Mouse (Mus musculus): ENCODE results near the gene Fbf1. TPM values are rescaled to one million over a fixed set of nuclear protein-coding genes. Genes with fewer than 3 reads are reported as not detected.

Gene Fbf1
- polyA plus RNA-seq, 1 experiment = 46.9 TPM

DNA sequence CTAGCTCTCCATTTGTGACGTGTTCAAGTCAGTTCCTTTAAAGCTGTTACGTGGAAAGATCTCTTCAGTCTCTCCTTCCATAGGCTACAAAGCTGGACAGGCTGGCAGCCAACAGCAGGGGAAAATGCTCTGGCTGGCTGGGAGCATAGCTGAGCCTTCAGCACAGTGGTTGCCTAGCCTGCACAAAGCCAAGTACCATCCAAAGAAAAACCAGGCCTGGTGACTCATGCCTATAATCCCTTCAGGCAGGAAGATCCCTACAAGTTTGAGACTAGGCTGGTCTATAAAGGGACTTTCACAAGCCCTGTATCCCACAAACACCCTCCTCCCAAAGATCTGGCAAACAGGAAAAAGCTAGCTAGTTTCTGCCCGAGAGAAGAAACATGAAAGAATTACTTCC, 17.9 kb upstream of the Fbf1 start:
- Histone ChIP-seq H3K79me2 (ENCODE audit: control insufficient read depth, insufficient read depth) (peaks cover 41% of the 10 kb centered on the region), H3K27me3 (ENCODE audit: control insufficient read depth, insufficient read depth, insufficient read length) (no peaks in the 10 kb centered on the region), H3K36me3 (ENCODE audit: control insufficient read depth, insufficient read depth) (peaks cover 55% of the 10 kb centered on the region), H3K4me3 (ENCODE audit: insufficient read depth, poor library complexity, severe bottlenecking) (no peak overlapping the region), H3K79me3 (ENCODE audit: low read depth) (peaks cover 10% of the 10 kb centered on the region), H3ac (ENCODE audit: control insufficient read depth, insufficient read length, low read depth) (no peak overlapping the region)
- TF ChIP-seq FOSL1 (IDR thresholded peaks at IDR 0.05; ENCODE audit: insufficient read depth, low read length, poor library complexity, severe bottlenecking) = no peak
- no peak for TF ChIP-seq MAX (IDR thresholded peaks at IDR 0.05)
- no peak for TF ChIP-seq USF1 (IDR thresholded peaks at IDR 0.05; ENCODE audit: low read depth)
- no peak for TF ChIP-seq CEBPB (IDR thresholded peaks at IDR 0.05; ENCODE audit: low read depth)
- no peak for TF ChIP-seq MYOD1 (IDR thresholded peaks at IDR 0.05; ENCODE audit: control insufficient read depth, insufficient read length, low read depth)

GRCm38 (mm10) chr11:116178411-116179121, 10.6 kb upstream of the Fbf1 start:
- no peaks in the 10 kb centered on the region for H3K27me3 ChIP-seq (ENCODE audit: control insufficient read depth, insufficient read depth, insufficient read length)
- peaks cover 65% of the 10 kb centered on the region for H3K36me3 ChIP-seq (ENCODE audit: control insufficient read depth, insufficient read depth)
- peaks cover 8% of the 10 kb centered on the region for H3K79me2 ChIP-seq (ENCODE audit: control insufficient read depth, insufficient read depth)
- no peak overlapping the region for H3ac ChIP-seq (ENCODE audit: control insufficient read depth, insufficient read length, low read depth)
- H3K4me3 ChIP-seq (ENCODE audit: insufficient read depth, poor library complexity, severe bottlenecking) = no peak overlapping the region
- H3K79me3 ChIP-seq (ENCODE audit: low read depth) = no peaks in the 10 kb centered on the region
- TF ChIP-seq MAX (IDR thresholded peaks at IDR 0.05) (no peak), MYOG (IDR thresholded peaks at IDR 0.05; ENCODE audit: control insufficient read depth, extremely low read depth, insufficient read length) (no peak), MYOD1 (IDR thresholded peaks at IDR 0.05; ENCODE audit: control insufficient read depth, insufficient read length, low read depth) (no peak)

DNA sequence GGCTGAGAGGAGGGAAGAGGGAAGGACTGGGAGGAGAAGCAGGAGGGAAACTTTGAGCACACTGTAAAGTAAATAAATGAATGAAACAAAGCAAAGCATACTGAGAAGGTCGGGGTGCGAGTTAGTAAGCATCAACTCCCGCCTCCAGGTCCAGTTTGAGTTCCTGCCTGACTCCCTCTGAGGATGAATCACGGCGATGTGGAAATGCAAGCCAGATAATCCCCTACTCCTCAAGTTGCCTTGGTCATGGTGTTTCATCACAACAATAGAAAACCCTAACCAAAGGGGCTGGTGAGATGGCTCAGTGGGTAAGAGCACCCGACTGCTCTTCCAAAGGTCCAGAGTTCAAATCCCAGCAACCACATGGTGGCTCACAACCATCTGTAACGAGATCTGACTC, 8.0 kb upstream of the Fbf1 start:
- TF ChIP-seq CTCF (IDR thresholded peaks at IDR 0.05; ENCODE audit: control insufficient read depth, insufficient read depth, insufficient read length) (no peak), MAX (IDR thresholded peaks at IDR 0.05) (no peak), MYOD1 (IDR thresholded peaks at IDR 0.05; ENCODE audit: control insufficient read depth, insufficient read length, low read depth) (no peak), CEBPB (IDR thresholded peaks at IDR 0.05; ENCODE audit: low read depth) (no peak)
- H3K27me3 ChIP-seq (ENCODE audit: control insufficient read depth, insufficient read depth, insufficient read length) = no peaks in the 10 kb centered on the region

GRCm38 (mm10) chr11:116174775-116175448, 6.9 kb upstream of the Fbf1 start:
- no peaks in the 10 kb centered on the region for H3K79me3 ChIP-seq (ENCODE audit: low read depth)
- H3K79me2 ChIP-seq (ENCODE audit: control insufficient read depth, insufficient read depth) = no peaks in the 10 kb centered on the region
- TF ChIP-seq CEBPB (IDR thresholded peaks at IDR 0.05; ENCODE audit: low read depth) (no peak), MYOD1 (IDR thresholded peaks at IDR 0.05; ENCODE audit: control insufficient read depth, insufficient read length, low read depth) (no peak), FOSL1 (IDR thresholded peaks at IDR 0.05; ENCODE audit: insufficient read depth, low read length, poor library complexity, severe bottlenecking) (no peak), MAX (IDR thresholded peaks at IDR 0.05) (no peak), MYOG (IDR thresholded peaks at IDR 0.05; ENCODE audit: control insufficient read depth, extremely low read depth, insufficient read length) (no peak), USF1 (IDR thresholded peaks at IDR 0.05; ENCODE audit: low read depth) (no peak), CTCF (IDR thresholded peaks at IDR 0.05; ENCODE audit: control insufficient read depth, insufficient read depth, insufficient read length) (no peak)
- no peak overlapping the region for H3K4me3 ChIP-seq (ENCODE audit: insufficient read depth, poor library complexity, severe bottlenecking)
- no peak overlapping the region for H3ac ChIP-seq (ENCODE audit: control insufficient read depth, insufficient read length, low read depth)
- H3K27me3 ChIP-seq (ENCODE audit: control insufficient read depth, insufficient read depth, insufficient read length) = no peaks in the 10 kb centered on the region
- peaks cover 65% of the 10 kb centered on the region for H3K36me3 ChIP-seq (ENCODE audit: control insufficient read depth, insufficient read depth)

More for the DNA sequence above, 8.0 kb upstream of the Fbf1 start:
- no peaks in the 10 kb centered on the region for H3K79me2 ChIP-seq (ENCODE audit: control insufficient read depth, insufficient read depth)
- H3K36me3 ChIP-seq (ENCODE audit: control insufficient read depth, insufficient read depth) = peaks cover 71% of the 10 kb centered on the region
- H3ac ChIP-seq (ENCODE audit: control insufficient read depth, insufficient read length, low read depth) = no peak overlapping the region
- no peaks in the 10 kb centered on the region for H3K79me3 ChIP-seq (ENCODE audit: low read depth)
- H3K4me3 ChIP-seq (ENCODE audit: insufficient read depth, poor library complexity, severe bottlenecking) = no peak overlapping the region

GRCm38 (mm10) chr11:116171959-116172358, 4.0 kb upstream of the Fbf1 start:
- H3K27me3 ChIP-seq (ENCODE audit: control insufficient read depth, insufficient read depth, insufficient read length) = no peaks in the 10 kb centered on the region
- no peak overlapping the region for H3K4me3 ChIP-seq (ENCODE audit: insufficient read depth, poor library complexity, severe bottlenecking)
- no peak overlapping the region for H3ac ChIP-seq (ENCODE audit: control insufficient read depth, insufficient read length, low read depth)
- TF ChIP-seq FOSL1 (IDR thresholded peaks at IDR 0.05; ENCODE audit: insufficient read depth, low read length, poor library complexity, severe bottlenecking) (no peak), USF1 (IDR thresholded peaks at IDR 0.05; ENCODE audit: low read depth) (no peak), MAX (IDR thresholded peaks at IDR 0.05) (no peak), MYOG (IDR thresholded peaks at IDR 0.05; ENCODE audit: control insufficient read depth, extremely low read depth, insufficient read length) (no peak)
- H3K79me3 ChIP-seq (ENCODE audit: low read depth) = no peaks in the 10 kb centered on the region
- H3K79me2 ChIP-seq (ENCODE audit: control insufficient read depth, insufficient read depth) = peaks cover 9% of the 10 kb centered on the region
- peaks cover 46% of the 10 kb centered on the region for H3K36me3 ChIP-seq (ENCODE audit: control insufficient read depth, insufficient read depth)
